Mouse (Mus musculus) right cerebral cortex, postnatal 10 days (tissue): Measurements from ENCODE around the gene Itga9.

ENCODE experiments used
- DNase-seq, 2 experiments: peaks; one replicate each; pipeline ENCODE4 v3.0.0; 2021; ENCODE audit warnings: low spot score in 2 of 2

The Itga9 gene

GRCm38 (mm10) chr9:118651939-118652338, 45.4 kb downstream of the Itga9 start:
- no peak for DNase-seq

GRCm38 (mm10) chr9:118653436-118653835, 46.9 kb downstream of the Itga9 start:
- no peak for DNase-seq

GRCm38 (mm10) chr9:118654969-118655368, 48.5 kb downstream of the Itga9 start:
- DNase-seq: no peak

GRCm38 (mm10) chr9:118655726-118656125, 49.2 kb downstream of the Itga9 start:
- DNase-seq: no peak

GRCm38 (mm10) chr9:118658159-118658558, 51.7 kb downstream of the Itga9 start:
- DNase-seq: peak; percentile 44 to 76

- DNase-seq: no peak
Measured at GRCm38 (mm10) chr9:118659809-118660208, 53.3 kb downstream of the Itga9 start.

- no peak for DNase-seq
Measured at GRCm38 (mm10) chr9:118660259-118660658, 53.8 kb downstream of the Itga9 start.

- DNase-seq: no peak
Measured at GRCm38 (mm10) chr9:118662026-118662425, 55.5 kb downstream of the Itga9 start.

GRCm38 (mm10) chr9:118662476-118662875, 56.0 kb downstream of the Itga9 start:
- DNase-seq: no peak

GRCm38 (mm10) chr9:118663938-118664337, 57.4 kb downstream of the Itga9 start:
- DNase-seq: no peak

GRCm38 (mm10) chr9:118666069-118666468, 59.6 kb downstream of the Itga9 start:
- DNase-seq: no peak

- no peak for DNase-seq
Measured at GRCm38 (mm10) chr9:118669696-118670095, 63.2 kb downstream of the Itga9 start.

- DNase-seq: peak; percentile 44 to 59
Measured at GRCm38 (mm10) chr9:118674277-118674676, 67.8 kb downstream of the Itga9 start.

GRCm38 (mm10) chr9:118674761-118675160, 68.3 kb downstream of the Itga9 start:
- no peak for DNase-seq

- no peak for DNase-seq
Measured at GRCm38 (mm10) chr9:118675573-118676170, 69.2 kb downstream of the Itga9 start.

GRCm38 (mm10) chr9:118676692-118677091, 70.2 kb downstream of the Itga9 start:
- DNase-seq: no peak

GRCm38 (mm10) chr9:118677349-118677748, 70.9 kb downstream of the Itga9 start:
- DNase-seq: no peak

GRCm38 (mm10) chr9:118678020-118678750, 71.7 kb downstream of the Itga9 start:
- DNase-seq: no peak

GRCm38 (mm10) chr9:118678759-118679158, 72.3 kb downstream of the Itga9 start:
- DNase-seq: no peak

GRCm38 (mm10) chr9:118681506-118681905, 75.0 kb downstream of the Itga9 start:
- DNase-seq: no peak

GRCm38 (mm10) chr9:118682154-118682553, 75.7 kb downstream of the Itga9 start:
- peak in 1 of 2 experiments; percentile 55 for DNase-seq

- DNase-seq: no peak
Measured at GRCm38 (mm10) chr9:118683507-118683906, 77.0 kb downstream of the Itga9 start.

- DNase-seq: peak in 1 of 2 experiments; percentile 49
Measured at GRCm38 (mm10) chr9:118684343-118684742, 77.9 kb downstream of the Itga9 start.
